Mouse (Mus musculus) right cerebral cortex, postnatal 25 days (tissue): ENCODE measurements around the gene Gm20662.

ENCODE experiments used
- DNase-seq: peaks from one replicate; pipeline ENCODE4 v3.0.0; 2022

Gene Gm20662

DNA sequence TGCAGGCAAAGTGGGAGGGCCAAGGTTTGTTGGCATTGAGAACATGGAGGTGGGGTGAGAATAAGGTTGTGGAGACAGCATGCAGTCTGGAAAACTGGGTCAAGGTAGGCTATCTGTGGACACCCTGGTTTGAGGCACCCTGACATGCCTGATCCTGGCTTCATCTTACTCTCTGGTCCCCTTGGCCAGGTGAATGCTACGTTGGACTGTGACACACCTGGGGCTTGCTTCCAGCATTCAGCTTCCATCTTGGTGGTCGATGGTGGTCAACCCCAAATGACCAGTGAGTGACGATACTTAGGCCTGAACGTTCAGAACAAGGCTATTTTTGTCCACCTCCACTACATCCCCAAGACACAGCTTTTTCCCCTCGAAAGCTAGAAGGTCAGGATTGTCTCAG is at the start of gene Gm20662:
Gene Gm20662 (plus strand): TSS at position 301 of the 400 bp plus-strand sequence.
- no peak for DNase-seq

DNA sequence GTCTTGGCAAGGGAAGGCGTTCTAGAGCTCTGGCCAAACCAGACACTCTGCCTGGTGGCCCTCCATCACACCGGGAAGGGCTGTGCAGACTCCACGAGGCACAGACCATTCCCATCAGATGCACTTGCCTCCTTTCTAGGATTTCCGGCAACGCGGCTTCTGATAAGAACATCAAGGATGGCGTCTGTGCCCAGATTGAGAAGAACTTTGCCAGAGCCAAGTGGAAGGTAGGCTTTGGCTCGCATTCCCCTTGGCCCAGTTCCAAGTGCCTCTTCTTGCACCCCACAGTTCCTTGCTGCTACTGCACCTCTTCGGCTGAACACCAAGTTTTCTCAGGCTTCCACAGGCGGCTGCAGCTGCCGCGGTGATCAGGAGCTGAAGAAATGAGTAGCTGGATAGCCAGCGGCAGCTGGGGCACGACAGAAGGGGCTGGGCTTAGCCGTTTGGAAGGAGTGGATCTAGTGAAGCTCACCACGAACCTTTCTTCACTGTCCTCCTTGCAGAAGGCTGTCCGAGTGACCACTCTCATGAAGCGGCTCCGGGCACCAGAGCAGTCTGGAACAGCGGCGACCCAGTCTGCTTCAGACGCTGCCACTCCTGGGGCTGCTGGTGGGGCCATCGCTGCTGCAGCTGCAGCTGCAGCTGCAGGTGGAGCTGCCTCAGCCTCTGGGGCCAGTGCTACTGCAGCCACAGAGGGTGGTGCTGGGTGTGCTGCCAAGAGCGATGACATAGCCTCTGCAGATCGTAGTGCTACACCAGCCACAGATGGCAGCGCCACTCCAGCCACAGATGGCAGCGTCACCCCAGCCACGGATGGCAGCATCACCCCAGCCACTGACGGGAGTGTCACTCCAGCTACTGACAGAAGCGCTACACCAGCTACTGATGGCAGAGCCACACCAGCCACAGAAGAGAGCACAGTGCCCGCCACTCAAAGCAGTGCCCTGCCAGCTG is 48.6 kb upstream of the Gm20662 start:
- DNase-seq, result no peak

DNA sequence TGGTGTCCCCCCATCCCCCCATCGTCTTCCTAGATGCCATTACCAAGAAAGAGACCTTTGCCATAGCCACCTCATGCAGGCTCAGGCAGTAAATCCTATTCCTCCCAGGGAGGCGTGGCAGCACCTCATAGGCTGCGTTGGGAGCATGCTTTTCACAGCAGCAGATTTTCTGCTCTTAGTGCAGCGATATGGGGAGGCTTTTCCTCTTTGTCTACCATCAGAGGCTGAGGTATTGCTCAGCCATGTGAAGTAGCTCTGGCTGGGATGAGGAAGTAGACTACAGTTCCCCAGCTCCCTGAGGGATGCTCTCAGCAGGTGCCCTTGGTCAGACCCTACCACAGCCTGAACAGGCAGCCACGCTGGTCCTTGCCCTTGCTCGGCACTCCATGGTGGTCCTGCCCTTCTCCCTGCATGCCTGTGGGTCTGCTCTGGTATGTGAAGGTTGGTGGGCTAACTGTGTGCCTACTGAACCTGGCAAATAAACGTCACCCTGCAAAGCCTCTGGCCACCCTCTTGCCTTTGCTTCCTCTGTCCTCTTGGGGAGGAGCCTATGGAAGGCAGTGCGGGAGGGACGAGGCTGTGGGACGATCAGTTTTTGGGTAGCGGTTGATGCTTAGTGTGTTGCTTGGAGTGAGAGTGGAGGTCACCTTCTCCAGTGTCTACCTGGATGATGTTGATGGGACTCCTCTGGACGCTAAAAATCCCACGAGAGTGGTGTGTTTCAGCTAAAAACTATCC is 46.8 kb upstream of the Gm20662 start:
- no peak for DNase-seq

DNA sequence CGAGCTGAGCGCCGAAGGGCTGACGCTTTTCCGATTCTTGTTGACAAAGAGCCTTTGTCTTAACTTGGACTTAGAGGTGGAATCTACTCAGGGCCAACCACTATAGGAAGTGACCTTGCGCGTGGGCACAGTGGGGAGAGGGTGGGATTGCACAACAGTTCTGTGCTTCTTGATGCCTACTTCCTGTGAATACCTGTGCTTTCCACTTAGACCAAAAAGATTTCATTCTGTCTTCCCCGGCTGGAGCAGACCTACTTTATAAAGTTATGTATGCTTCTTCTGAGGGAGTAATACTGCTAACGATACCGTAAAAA is 46.3 kb upstream of the Gm20662 start, which contains the start of gene Traip:
Gene Traip (plus strand): TSS at position 215 of the 314 bp plus-strand sequence.
- no peak for DNase-seq

DNA sequence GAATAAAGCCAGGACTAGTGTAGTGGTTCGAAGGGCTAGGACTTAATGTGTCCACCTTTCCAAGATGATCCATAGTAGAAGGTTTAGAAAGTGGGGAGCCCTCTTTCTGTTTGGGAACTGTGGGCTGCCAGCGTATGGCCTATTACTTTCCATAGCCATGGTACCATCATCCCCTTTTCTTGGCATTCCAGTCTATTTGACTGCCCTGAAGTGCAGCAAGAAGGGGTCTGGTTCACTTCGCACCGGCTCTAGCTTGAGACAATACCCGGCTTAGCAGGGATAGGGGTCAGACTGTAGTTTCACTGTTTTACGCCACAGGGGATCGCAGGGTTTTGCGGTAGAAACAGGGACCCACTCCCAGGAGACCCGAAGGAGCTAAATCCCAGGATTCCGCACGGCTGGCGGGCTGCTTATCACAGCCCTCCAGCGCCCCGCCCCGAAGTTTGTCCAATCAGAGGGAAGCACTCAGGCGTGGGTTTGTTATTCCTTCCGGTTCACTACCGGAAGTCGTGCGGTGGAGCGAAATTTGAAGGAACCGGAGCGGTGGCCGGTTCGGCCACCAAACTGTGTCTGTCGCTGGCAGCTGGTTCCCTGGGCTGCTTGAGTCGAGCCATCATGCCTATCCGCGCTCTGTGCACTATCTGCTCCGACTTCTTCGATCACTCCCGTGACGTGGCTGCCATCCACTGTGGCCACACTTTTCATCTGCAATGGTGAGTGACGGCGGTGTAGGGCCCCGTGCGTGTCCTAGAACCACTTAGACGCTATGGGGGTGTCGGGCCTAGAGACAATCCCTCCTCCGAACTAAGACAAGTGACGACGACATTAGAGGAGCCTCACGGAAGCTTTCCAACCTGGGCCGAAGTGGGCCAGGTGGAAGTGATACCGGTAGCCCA is 45.4 kb upstream of the Gm20662 start:
- peak; percentile 90 for DNase-seq

DNA sequence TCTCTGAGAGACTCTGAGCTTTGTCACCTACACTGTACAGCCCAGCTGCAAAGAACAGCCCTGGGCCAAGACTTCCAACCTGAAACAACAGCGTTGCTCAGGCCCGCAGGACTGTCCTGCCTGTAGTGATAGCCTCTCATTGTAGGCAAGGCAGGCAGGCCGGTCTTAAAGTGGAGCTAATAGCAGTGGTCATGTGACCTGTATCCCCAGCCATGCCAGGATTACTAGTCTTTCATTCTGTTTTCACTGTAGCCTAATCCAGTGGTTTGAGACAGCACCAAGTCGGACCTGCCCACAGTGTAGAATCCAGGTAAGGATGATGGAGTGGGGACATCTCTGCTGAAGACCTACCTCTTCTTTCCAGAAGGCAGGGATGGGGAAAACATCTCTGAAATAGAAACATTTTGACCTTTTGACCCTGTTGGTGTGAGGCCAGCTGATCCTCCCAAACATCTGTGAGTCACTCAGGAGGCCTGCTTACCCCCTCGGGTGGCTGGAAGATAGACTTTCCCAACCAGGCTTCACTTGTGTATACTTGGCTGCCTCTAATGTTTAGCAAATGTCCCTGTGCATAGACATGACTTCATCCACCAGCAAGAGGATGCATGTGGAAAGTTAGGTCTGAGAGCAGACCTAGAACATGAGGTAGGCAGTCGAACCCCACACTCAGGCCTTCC is 40.4 kb upstream of the Gm20662 start:
- no peak for DNase-seq

DNA sequence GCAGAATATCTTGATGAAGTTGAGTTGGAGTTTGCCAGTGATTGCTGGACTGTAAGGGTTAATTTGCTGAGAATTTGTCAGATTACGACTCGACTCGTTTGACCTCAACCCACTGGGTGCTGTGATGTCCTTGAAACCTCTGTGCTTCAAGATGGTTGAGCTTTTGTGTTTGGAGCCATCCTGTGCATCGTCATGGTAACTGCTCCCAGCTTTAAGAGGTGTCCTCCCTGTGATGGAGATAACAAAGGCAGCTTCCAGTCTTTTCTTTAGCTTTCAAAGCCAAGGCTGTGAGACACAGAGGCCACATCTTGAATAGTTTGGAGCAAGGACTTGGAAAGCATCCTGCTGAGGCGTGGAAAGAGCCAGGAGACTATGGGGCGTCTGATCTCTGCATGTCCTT is 39.0 kb upstream of the Gm20662 start:
- DNase-seq, result no peak

DNA sequence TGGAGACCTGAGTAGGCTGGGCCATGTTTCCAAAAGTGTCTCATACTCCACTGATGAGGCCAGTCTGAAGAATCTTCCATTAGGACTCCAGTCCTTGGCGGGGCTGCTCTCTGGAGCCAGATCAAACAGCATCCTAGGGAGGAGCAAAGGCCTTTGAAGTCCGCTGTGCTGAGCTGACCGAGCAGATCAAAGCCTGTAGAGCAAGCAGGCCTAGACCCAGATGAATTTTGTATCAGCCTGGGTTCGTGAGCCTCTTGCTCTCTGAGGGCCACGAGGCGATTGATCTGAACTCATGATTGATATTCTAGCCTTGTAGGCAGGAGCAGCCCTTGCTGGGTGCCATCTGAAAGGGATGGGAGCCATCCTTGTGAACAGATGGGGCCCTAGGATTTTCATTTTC is 36.3 kb upstream of the Gm20662 start:
- no peak for DNase-seq

DNA sequence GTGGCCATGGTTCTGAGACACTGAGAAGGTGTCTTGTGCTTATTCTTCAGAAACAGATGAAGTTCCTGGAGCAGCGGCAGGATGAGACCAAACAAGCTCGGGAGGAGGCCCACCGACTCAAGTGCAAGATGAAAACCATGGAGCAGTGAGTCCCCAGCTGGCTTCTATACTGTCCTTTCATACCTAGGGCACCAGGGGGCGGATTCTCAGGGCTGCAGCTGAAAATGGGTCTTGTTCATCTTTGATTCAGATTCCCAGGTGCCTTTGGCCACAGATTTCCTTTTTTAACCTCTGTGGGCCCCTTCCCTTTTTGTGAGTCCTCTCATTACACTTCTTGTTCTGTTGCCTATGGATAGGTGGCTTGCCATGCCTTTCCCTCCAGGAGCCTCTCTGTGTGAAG is 35.2 kb upstream of the Gm20662 start:
- no peak for DNase-seq

DNA sequence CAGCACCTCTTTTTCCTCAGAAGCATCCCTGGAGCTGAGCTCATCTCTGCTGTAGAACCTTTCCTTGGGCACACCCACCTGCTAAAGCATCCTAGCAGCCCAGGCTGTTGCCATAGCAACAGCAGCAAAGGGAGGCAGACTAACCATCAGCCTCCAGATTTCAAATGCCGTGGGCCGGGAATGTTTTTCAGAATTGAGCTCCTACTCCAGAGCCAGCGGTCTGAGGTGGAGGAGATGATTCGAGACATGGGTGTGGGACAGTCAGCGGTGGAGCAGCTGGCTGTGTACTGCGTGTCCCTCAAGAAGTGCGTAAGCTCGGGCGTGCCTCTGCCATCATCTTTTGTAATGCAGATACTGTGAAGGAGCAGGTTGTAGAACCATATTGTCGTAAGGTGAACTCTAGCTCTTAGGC is 34.8 kb upstream of the Gm20662 start:
- DNase-seq, result peak; percentile 84

DNA sequence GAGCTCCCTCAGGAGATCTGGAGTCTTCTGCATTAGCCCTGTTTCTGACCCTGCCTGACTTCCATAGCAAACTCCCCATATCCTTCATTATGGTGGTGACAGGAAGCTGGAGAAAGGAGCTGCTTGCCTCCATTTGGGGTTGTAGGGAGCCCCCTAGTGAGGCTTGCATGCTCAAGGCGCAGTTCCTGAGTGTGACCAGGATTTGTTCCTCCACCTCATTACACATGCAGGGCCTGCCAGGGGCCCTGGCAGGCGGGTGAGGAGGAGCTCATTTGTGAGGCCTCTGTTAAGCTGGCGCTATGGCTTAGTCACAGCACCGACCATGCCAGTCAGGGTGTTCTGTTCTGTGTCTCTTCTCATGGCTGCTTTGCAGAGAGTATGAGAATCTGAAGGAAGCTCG is 34.3 kb upstream of the Gm20662 start:
- peak; percentile 69 for DNase-seq

DNA sequence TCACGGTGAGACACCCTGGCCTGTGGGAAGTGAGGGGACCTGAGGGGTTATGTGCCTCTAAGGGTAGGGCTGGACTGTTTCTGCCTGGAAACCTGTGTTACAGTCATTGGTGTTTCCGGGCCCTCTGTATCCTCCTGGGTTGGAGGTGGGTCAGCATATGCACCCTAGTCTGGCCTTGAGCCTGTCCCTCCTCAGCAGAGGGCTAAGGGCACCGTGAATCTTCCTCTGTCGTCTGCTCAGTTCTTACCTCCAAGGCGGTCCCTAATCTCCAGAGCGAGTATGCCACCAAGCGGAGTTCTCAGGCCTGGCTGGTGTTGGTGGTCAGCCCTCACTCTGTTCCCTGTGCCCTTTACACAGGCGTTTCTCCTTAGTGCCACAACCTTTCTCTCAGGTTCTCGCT is 33.2 kb upstream of the Gm20662 start:
- DNase-seq, result no peak

DNA sequence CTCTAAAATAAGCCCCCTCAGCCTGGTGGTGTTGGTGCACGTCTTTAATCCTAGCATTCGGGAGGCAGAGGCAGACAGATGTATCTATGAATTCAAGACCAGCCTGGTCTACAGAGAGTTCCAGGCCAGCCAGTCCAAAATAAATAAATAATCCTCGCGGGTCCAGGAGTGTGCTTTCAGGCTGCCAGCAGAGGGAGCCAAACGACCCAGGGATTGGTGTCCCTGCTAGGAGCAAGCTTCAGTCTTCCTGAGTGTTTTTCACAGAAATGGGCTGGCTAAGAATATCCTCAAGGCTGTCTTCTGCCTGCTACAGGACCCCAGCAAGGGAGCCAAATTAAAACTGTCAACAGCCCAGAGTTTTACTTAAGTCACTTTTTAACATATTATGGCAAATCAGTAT is 32.4 kb upstream of the Gm20662 start:
- DNase-seq, result no peak

DNA sequence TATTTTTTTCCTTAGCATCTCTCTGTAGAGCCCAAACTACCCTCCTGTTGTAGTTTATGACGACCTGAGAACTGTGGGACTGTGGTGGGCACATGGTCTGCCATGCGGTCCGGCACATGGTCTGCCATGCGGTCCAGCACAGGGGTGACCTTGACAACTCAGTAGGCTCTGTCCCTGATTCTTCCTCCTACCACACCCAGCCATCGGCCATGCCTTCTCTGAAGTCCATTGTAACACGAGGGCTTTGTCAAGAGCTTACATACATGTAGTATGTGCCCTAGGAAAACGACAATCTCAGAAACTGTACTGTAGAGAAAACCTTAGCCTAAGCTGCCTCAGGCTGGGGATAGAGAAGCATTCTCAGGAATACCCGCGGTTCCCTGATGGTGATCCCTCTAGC is 31.5 kb upstream of the Gm20662 start:
- no peak for DNase-seq

DNA sequence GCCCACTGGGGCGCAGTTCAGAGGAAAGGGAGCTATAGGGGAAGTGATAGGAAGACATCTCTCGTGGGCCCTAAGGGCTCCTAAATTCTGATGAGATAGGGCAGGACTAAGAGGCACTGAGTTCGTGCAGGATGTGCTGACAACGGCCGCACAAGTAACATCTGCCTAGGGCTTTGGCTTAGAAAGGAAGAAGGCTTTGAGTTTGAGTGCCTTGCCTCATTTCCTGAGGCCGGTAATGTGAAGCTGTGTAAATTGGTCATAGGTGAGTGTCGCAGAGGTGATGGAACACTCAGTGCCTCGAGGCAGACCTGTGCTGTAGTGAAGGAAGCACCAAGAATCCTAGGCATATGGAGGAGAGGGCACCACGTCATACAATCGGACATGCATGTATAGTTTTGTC is 29.5 kb upstream of the Gm20662 start:
- DNase-seq, result no peak

DNA sequence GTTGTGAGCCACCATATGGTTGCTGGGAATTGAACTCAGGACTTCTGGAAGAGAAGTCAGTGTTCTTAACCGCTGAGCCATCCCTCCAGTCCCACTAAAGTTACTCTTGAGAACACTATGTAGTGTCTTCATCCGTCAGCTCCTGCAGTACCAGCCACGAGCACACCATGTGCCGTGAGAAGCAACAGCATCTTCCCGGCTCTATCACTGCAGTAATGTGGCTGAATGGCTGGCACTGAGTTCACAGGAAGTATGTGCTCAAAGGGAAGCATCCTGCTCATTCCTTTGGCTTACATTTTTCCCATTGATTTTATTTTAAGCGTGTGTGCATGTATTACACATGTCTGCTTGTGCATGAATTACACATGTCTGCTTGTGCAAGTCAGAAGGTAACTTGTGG is 28.7 kb upstream of the Gm20662 start:
- no peak for DNase-seq

DNA sequence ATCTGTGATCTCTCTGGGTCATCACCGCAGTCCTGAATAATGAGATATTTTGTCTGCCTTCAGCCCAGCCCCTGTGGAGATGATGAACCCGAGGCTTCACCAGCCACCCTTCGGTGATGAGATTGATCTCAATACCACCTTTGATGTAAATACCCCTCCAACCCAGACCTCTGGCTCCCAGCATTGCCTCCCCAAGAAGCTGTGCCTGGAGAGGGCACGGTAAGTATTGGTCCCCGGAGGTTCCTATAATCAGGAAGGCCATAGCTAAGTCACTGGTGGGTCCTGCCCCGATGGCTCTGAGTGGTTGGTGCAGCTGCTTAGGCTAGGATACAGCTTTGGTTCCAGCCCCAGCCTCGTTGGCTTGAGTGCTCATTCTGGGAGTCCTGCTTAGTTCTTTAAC is 27.6 kb upstream of the Gm20662 start:
- DNase-seq, result no peak

DNA sequence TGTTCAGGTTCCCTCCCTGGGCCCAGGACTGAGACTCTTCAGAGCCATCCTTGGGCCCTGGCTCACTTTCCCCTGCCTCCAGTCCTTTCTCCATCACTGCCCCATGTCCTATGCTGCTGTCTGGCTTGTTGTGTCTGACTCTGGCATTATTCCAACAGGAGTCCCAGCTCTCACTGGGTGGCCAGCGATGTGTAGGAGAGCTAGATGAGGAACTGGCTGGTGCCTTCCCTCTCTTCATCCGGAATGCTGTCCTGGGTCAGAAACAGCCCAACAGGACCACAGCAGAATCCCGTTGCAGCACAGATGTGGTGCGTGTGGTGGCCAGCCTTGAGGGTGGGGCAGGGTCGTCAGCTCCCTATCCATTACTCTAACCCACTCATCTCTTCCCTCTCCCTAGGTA is 25.8 kb upstream of the Gm20662 start:
- no peak for DNase-seq

DNA sequence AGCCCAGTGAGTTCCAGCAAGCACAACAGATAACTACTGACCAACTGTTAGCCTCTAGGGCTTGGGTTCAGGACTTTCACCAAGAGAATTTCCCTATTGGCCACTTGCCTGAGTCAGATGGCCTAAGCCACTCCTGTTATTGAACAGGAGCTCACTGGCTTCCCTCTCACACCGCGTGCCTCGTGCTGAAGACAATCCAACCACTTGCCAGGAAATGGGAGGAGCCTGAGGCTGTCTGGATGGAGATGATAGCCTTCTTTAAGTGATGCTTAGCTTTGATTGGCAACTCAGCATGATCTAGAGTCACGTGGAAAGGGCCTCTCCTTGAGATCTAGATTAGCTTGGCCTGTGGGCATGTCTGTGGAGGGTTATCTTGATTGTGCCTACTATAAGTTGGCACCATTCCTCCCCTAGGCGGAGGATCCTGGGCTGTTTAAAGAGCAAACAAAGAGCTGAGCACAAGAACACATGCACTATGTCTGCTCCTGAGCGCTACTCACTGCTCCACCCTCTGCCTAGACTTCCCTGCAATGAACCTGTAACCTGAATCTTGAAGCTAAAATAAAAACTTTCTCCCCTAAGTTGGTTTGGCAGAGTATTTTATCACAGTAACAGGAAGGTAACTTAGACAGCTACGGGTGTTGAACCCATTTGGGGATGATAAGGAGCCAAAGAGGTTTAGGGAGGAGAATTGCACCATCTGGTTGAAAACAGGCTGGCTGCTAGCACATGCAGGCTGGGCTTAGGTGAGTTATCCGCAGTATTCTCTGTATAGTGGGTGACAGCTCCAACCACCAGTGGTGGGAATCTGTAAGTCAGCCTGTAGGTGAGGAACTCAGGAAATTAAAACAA is 24.2 kb upstream of the Gm20662 start:
- no peak for DNase-seq

DNA sequence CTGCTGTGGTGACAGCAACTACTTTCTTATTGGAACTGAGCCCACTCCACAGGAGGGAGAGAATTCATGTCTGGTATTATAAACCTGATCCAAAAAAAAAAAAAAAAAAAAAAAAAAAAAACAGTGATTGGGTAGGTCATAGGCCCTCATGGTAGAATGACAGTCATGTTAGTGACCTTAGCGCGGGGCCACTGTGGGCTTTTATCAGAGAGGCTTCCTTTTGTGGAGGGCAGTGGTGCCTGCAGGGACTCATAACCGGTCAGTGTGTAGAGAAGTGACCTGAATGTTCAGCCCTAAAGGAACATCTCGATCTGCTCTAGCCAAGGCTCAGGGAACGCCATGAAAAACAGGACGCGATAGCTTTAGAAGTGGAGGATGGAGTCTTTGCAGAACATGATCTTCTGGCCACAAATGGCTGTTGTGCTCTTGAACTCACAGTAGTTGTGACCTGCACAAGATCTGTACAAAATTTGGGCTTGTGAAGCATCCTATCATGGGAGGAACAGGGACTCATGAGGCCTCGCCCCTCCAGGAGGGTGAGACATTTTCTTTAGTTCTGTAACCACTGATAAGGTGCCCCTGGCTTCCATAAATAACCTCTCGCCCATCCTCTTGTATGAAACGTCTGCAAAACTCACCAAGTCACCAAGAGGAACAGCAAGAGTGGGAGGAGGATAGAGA is 21.5 kb upstream of the Gm20662 start:
- no peak for DNase-seq
